Mouse (Mus musculus) Patski (cell line): ENCODE results near the gene Tnks1bp1. TPM values are rescaled to one million over a fixed set of nuclear protein-coding genes. Genes with fewer than 3 reads are reported as not detected.

Experiments used
- ATAC-seq: fragments of 100-300 bp; one replicate; pipeline ENCODE4 v1.8.0; 2021
- CTCF ChIA-PET: fragments of 350-600 bp; sonication (Branson Sonifier 250); formaldehyde crosslinking; loops from one replicate; lab custom pipeline; 2022; ENCODE audit warnings: inconsistent platforms; lab: Charles Lee
- POLR2A ChIA-PET: fragments of 350-600 bp; sonication (Branson Sonifier 250); formaldehyde crosslinking; loops from one replicate; lab custom pipeline; 2022; ENCODE audit warnings: antibody characterized with exemption, inconsistent platforms; lab: Charles Lee
- DNase-seq: peaks from one replicate; pipeline ENCODE4 v3.0.0-alpha.2; 2011; ENCODE audit warnings: low read depth, low spot score
- H3K27me3 ChIP-seq: fragments of 371-371 bp; one replicate; pipeline ENCODE4 v1.5.1; 2021
- CTCF ChIP-seq: fragments of 100-300 bp; IDR thresholded peaks from one replicate; pipeline ENCODE4 v1.5.1; 2021
- in situ Hi-C: fragments of 300-500 bp; cut with MboI; formaldehyde crosslinking; loops from 3 replicates; pipeline ENCODE4 v1.11.1; 2018; ENCODE audit warnings: low pct_unique_long_range_greater_than_20kb, mixed read lengths
- polyA plus RNA-seq: library from polyadenylated mRNA; unstranded; gene quantifications from one replicate; pipeline ENCODE4 v1.2.3, GENCODE M21; 2021

Gene Tnks1bp1
- polyA plus RNA-seq, 1 experiment from 2014 or later: 105 TPM

DNA sequence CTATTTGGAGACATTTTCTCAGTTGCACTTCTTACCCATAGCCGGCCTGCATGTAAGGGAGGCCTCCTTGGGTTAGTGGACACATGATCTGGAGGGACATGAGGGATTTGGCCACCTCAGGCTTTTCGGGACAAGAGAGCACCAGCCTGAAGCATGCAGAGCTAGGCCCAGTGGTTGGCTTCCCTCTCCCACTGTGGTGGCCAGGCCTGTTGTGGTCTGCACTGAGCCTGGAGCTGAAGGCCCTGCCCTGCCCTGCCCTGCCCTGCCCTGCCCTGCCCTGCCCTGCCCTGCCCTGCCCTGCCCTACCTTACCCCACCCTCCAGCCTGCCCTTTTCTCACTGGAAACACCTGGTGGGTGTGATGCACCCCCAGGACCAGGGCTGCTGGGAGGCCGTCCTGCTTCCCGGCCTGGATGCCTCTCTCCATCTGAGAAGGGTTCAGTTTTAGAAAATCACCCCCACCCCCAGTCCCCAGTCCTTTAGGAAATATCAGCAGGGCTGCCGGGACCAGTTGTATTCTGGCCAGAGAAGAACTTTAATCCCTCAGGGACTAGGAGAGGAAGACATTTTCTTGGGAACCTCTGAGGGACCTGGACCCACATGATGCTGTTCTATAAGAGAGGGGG, 5.5 kb downstream of the Tnks1bp1 start:
- DNase-seq (no peak), ATAC-seq (no peak)
- CTCF ChIA-PET: no interaction called here
- no peaks in the 10 kb centered on the region for H3K27me3 ChIP-seq
- POLR2A ChIA-PET: no interaction called here
- TF ChIP-seq CTCF: no peak
- in situ Hi-C loops: no loop called here

DNA sequence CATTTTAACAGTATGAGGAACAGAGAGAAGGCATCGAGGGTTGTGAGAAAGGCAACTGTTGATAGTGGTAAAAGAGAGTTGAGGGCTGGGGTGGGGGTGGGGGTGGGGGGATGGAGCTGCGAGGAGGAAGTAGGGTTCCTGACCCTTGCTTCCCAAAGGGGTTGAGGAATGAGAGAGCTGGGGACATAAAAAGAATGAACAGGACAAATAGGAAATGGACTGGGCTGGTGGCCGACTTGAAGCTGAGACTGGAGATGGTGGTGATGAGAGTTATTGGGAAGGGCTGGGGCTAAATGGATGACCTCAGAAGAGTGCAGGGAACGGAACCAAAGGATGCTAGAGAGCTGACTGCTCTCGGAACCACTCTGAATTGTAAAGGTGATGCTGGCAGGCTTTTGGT, 8.9 kb downstream of the Tnks1bp1 start:
- POLR2A ChIA-PET: no interaction called here
- TF ChIP-seq CTCF: no peak
- CTCF ChIA-PET: no interaction called here
- in situ Hi-C loops: no loop called here
- H3K27me3 ChIP-seq: no peaks in the 10 kb centered on the region
- DNase-seq (no peak), ATAC-seq (no peak)

DNA sequence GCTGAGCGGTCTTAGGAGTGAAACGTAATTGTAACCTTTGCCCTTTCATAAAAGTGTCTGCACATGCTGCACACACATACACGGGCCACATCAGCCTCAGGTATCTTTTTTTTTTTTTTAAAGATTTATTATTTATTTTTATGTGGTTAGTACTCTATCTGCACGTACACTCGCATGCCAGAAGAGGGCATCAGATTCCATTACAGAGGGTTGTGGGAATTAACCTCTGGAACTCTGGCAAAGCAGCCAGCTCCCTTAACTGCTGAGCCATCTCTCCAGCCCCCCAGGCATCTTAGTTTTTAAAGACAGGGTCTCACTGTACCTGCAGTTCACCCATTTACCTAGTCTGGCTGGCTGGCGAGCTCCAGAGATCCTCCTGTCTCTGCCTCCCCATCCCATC, 11.9 kb downstream of the Tnks1bp1 start:
- ATAC-seq: no peak
- in situ Hi-C loops: loop anchor here (10.0 kb wide), 1 partner anchor 325 kb away; the partner anchor contains the start of gene Ypel4
- DNase-seq: no peak
- ChIA-PET CTCF (interaction anchor here (0.7 to 2.6 kb wide), 5 partner anchors 10 to 574 kb away, joined by 3 to 14 read pairs (median 4); no protein-coding TSS in a partner anchor), POLR2A (interaction anchor here (0.7 to 1.7 kb wide), 3 partner anchors 9 to 37 kb away, joined by 3 to 5 read pairs (median 5); no protein-coding TSS in a partner anchor)
- H3K27me3 ChIP-seq: no peaks in the 10 kb centered on the region
- TF ChIP-seq CTCF: no peak

DNA sequence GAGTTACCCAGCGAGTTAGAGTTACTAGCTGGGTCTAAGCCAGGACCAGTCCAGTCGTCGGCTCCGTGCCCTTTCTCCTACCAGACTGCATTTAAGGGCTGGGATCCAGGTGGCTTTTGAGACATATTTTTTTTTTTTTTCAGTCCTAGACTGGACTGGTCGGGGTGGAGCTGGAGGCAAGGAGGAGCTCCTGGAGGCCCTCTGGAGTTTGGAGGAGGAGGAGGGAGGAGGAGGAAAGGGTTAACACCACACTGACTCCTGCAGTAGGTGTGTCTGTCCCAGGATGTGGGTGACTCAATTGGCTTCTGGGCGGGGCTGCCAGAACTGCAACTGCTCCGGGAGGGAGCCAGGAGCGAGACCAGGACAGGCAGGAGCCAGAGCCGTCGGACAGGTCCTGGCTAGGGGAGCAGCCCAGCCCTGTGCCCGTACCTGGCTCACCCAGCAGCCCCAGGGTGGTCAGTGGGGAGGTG, 12.8 kb downstream of the Tnks1bp1 start:
- ATAC-seq: peak; percentile 93
- no peak for DNase-seq
- no peak for TF ChIP-seq CTCF
- in situ Hi-C loops: loop anchor here (10.0 kb wide), 1 partner anchor 326 kb away; the partner anchor contains the start of gene Ypel4
- ChIA-PET CTCF (interaction anchor here (1.0 to 2.6 kb wide), 4 partner anchors 11 to 45 kb away, joined by 3 to 14 read pairs (median 6); no protein-coding TSS in a partner anchor), POLR2A (interaction anchor here (0.5 to 3.0 kb wide), 6 partner anchors 10 to 36 kb away, joined by 3 to 12 read pairs (median 4); partner anchors contain the start of gene Tnks1bp1)
- H3K27me3 ChIP-seq: no peaks in the 10 kb centered on the region

DNA sequence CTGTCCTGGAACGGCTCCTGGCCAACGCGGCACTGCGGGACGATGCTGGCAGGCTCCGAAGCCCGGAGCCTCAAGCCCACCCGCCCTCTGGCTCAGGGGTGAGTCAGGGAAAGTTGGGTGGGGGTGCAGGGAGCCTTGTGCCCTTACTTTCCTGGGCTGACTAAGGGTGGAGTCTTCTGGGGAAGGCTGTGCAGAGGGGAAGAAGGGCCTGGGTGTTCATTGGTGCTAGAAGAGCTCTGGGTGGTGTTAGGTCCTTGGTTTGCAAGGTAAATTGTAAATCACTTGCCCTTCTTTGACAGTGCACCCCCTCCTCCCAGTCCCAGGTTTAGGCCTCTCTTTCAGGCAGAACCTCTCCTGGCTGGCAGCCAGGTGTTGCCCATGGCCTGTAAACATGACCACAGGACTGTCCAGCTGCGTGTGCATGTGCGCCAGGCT, 13.3 kb downstream of the Tnks1bp1 start:
- ATAC-seq (peak; percentile 74), DNase-seq (no peak)
- no peak for TF ChIP-seq CTCF
- POLR2A ChIA-PET: interaction anchor here (0.5 to 3.0 kb wide), 6 partner anchors 10 to 37 kb away, joined by 3 to 12 read pairs (median 3); partner anchors contain the start of gene Tnks1bp1
- no peaks in the 10 kb centered on the region for H3K27me3 ChIP-seq
- CTCF ChIA-PET: interaction anchor here (1.9 to 2.6 kb wide), 2 partner anchors 11 to 36 kb away, joined by 7 to 14 read pairs; no protein-coding TSS in a partner anchor
- in situ Hi-C loops: loop anchor here (10.0 kb wide), 1 partner anchor 326 kb away; the partner anchor contains the start of gene Ypel4

DNA sequence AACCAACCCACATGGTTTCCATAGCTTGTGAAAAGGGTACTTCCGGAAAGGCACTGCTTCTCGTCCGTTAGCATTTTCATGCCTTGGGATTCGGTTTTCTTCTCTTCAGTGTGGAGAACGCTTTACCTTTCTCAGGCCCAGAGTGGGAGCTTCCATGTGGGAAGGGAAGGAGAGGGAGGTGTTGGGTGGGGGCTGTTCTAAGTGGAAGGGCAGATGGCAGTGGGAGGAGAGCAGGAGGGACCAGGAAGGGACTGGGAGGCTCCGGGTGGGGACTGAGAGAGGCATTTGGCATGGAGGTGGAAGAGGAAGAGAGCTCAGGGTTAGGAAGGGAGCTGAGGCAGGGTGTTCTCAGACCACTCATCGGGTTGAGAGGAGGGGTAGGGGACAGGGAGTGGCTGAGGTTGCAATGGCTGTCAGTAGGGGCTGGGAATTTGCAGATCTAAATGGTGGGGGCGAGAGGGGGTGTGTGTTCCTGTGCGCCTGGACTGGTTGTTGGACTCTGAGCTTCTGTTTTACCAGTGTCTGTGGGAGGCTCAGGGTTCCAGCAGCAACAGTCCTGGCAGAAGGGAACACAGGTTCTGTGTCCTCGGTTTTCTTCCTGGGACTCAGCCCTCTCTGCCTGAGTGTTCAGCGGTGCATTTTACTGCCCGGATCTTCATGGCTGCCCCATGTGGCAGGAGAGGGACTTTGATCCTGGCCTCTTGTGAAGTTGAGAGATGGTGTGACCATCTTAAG, 17.5 kb downstream of the Tnks1bp1 start:
- in situ Hi-C loops: loop anchor here (10.0 kb wide), 1 partner anchor 331 kb away; the partner anchor contains the start of gene Ypel4
- POLR2A ChIA-PET: interaction anchor here (1.1 kb wide), 1 partner anchor 15 kb away, joined by 7 read pairs; no protein-coding TSS in a partner anchor
- DNase-seq (no peak), ATAC-seq (no peak)
- H3K27me3 ChIP-seq: no peaks in the 10 kb centered on the region
- TF ChIP-seq CTCF: no peak
- CTCF ChIA-PET: no interaction called here

DNA sequence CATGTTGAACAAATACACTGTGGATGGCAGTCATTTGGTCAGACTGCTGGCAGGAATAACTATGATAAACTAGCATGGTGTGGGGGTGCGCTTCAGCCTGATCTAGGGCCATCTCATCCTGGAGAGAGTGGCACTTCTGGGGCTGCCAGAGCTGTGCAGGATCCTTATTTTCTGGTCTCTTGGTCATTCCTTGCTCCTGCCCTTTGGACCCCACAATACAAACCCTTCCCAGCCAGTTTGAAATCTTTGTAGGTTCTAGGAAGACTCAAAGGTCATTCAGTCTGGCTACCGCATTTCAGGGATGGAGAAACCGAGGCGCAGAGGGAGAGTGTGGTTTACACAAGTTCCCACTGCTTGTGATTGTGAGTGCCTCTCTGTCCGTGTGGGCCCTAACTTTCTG, 19.1 kb downstream of the Tnks1bp1 start:
- in situ Hi-C loops: loop anchor here (10.0 kb wide), 1 partner anchor 332 kb away; the partner anchor contains the start of gene Ypel4
- ChIA-PET CTCF (no interaction called here), POLR2A (no interaction called here)
- ATAC-seq (no peak), DNase-seq (no peak)
- no peaks in the 10 kb centered on the region for H3K27me3 ChIP-seq
- no peak for TF ChIP-seq CTCF

DNA sequence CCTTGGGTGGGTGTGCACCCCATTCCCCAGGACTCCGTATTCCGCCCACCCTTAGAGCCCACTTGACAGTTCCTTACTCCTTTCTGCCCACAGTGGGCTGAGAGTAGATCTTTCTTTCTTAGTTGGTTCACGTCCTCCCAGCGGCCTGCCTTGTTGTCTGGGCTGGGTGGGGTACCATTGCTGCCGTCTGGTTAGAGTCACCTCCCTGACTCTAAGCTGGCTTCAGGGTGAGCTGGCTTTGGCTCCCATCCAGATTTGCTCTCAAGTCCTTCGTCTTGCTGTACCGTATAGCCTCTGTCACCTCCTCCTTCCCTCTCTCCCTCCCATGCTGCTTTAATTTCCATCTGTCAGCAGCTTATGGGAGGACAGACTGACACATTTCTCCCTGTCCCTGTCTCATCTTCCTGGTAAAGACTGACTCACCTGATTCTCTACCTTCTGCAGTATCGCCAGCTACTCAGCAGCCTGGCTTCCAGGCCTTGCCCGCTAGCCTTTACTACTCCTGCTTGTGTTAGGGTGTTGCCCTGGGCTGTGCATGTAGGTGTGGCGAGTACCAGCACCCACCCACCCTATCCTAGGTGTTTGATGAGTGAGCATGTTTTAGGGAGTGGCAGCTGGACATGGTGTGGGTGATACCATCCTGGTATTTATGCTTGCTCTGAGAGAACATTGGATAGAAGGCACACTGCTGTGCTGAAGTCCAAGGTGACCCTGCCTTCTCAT, 20.2 kb downstream of the Tnks1bp1 start:
- CTCF ChIA-PET: no interaction called here
- in situ Hi-C loops: loop anchor here (10.0 kb wide), 1 partner anchor 333 kb away; the partner anchor contains the start of gene Ypel4
- H3K27me3 ChIP-seq: no peaks in the 10 kb centered on the region
- no peak for TF ChIP-seq CTCF
- ATAC-seq (no peak), DNase-seq (no peak)
- POLR2A ChIA-PET: no interaction called here

DNA sequence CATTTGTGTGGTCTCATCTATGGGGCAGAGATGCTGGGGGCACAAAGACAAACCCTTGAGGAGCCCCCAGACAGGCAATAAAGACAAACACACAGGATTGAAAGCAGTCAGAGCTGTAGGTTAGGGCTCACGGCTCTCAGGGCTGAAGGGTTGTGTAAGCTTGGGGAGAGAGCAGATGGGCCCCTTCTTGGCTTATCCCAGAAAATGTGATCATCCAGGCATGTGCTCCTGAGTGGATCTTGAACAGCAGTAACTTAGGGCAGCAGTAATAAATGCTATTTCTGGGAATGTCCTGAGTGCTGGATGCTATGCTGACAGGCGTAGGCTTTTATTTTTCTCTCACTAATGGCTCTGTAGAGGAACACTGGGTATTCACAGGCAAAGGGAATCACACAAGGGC, 20.8 kb downstream of the Tnks1bp1 start:
- ChIA-PET CTCF (no interaction called here), POLR2A (interaction anchor here (0.6 kb wide), 1 partner anchor 9 kb away, joined by 3 read pairs; no protein-coding TSS in a partner anchor)
- H3K27me3 ChIP-seq: no peaks in the 10 kb centered on the region
- DNase-seq (no peak), ATAC-seq (no peak)
- no peak for TF ChIP-seq CTCF
- in situ Hi-C loops: loop anchor here (10.0 kb wide), 1 partner anchor 334 kb away; the partner anchor contains the start of gene Ypel4
